Comparison of ENCODE assay signal across 30 mouse cellular contexts in genomic region chr1:167497560-167497959, GRCm38 (mm10). TPM values are rescaled to one million over a fixed set of nuclear protein-coding genes. Genes with fewer than 3 reads are reported as not detected.
DNase-seq lines count a peak whose midpoint lies in the region; ATAC-seq and TF ChIP-seq lines count a peak whose summit lies in the region.
"Had no signal": no experiment of that assay in that cellular context is flagged by ENCODE, and none has a peak within 500 bp of the region (broad histone marks: within the 10 kb centered on the region; RNA-seq: fewer than 3 reads in every experiment).

No protein-coding gene starts in this region.

- no peak for ATAC-seq in hindbrain, postnatal 0 days
- no peak for ATAC-seq in midbrain, embryonic 14.5 days (ENCODE audit: low FRiP score, low TSS enrichment)
- no peak for ATAC-seq in midbrain, embryonic 11.5 days (ENCODE audit: low FRiP score)
- ATAC-seq: inflammation-experienced regulatory T-cells, adult 6 months had no signal

- 45% methylated on average over 3 of the region's 3 CpGs for WGBS in hindbrain, embryonic 10.5 days
- 49% methylated on average over 3 of the region's 3 CpGs for WGBS in hindbrain, postnatal 0 days
- WGBS in midbrain, embryonic 14.5 days, result 47% methylated on average over 3 of the region's 3 CpGs
- 49% methylated on average over 3 of the region's 3 CpGs for WGBS in midbrain, embryonic 11.5 days
- 63% methylated on average over 3 of the region's 3 CpGs for WGBS in kidney, adult 2 months

- intact Hi-C loops in left cerebral cortex, postnatal 36 days (cut with DNase I), result no loop called here

- H3K4me3 ChIP-seq in hindbrain, embryonic 10.5 days, result no peak overlapping the region
- no peak overlapping the region for H3K4me3 ChIP-seq in hindbrain, postnatal 0 days (ENCODE audit: low read length)
- no peak overlapping the region for H3K4me3 ChIP-seq in midbrain, embryonic 14.5 days (replicated peaks; ENCODE audit: low read depth, low read length)
- no peak overlapping the region for H3K4me3 ChIP-seq in midbrain, embryonic 11.5 days (ENCODE audit: low read depth, low read length)
- peak overlapping the region in 1 of 2 experiments; percentile 4; a peak in 1 of 4 replicates for H3K4me3 ChIP-seq in ES-E14 (ENCODE audit: insufficient read depth in 1 of 2, low read depth in 1 of 2, low read length in 2 of 2, poor library complexity in 1 of 2, severe bottlenecking in 1 of 2)
- no peak overlapping the region for H3K4me3 ChIP-seq in kidney, adult 2 months (ENCODE audit: insufficient read depth, low read depth, low read length)
- H3K4me3 ChIP-seq: embryonic facial prominence, embryonic 10.5 days; limb, embryonic 15.5 days; liver, embryonic 15.5 days; lung, embryonic 15.5 days; neural tube, embryonic 12.5 days had no signal

- in situ Hi-C loops in ES-E14 (cut with MboI; ENCODE audit: low sequenced_read_pairs in 2 of 2, unreplicated experiment in 2 of 2), result no loop called here

- H3K4me1 ChIP-seq in hindbrain, embryonic 10.5 days (replicated peaks), result peaks cover 22% of the 10 kb centered on the region; the same call in 1 of the 2 replicates
- H3K4me1 ChIP-seq in hindbrain, postnatal 0 days (ENCODE audit: insufficient read depth, low read length), result peaks cover 3% of the 10 kb centered on the region; the same call in 1 of the 2 replicates
- peaks cover 7% of the 10 kb centered on the region; the same call in 1 of the 2 replicates for H3K4me1 ChIP-seq in midbrain, embryonic 14.5 days (ENCODE audit: control insufficient read depth, insufficient read depth, low read length)
- no peaks in the 10 kb centered on the region for H3K4me1 ChIP-seq in midbrain, embryonic 11.5 days (ENCODE audit: control insufficient read depth, insufficient read depth, low read length)
- peaks cover 0 to 15% of the 10 kb centered on the region in 2 experiments; a peak in 3 of 4 replicates for H3K4me1 ChIP-seq in ES-E14 (ENCODE audit: control insufficient read depth in 2 of 2, insufficient read depth in 2 of 2, low read length in 2 of 2, poor library complexity in 1 of 2)
- H3K4me1 ChIP-seq in kidney, adult 2 months (ENCODE audit: control insufficient read depth, insufficient read depth, low read length), result no peaks in the 10 kb centered on the region
- H3K4me1 ChIP-seq: liver, embryonic 15.5 days; lung, embryonic 15.5 days had no signal

- no peak for TF ChIP-seq CTCF in hindbrain, postnatal 0 days (IDR thresholded peaks at IDR 0.05; ENCODE audit: low read depth)
- no peak for TF ChIP-seq CTCF in kidney, adult 2 months (conservative IDR thresholded peaks at IDR 0.05; ENCODE audit: insufficient read depth, insufficient read length, low read depth, low read length)

- H3K27me3 ChIP-seq in hindbrain, embryonic 10.5 days (ENCODE audit: insufficient read depth, poor library complexity, severe bottlenecking), result no peaks in the 10 kb centered on the region
- H3K27me3 ChIP-seq in hindbrain, postnatal 0 days (ENCODE audit: insufficient read depth, low read length), result no peaks in the 10 kb centered on the region
- no peaks in the 10 kb centered on the region for H3K27me3 ChIP-seq in midbrain, embryonic 14.5 days (ENCODE audit: control insufficient read depth, insufficient read depth, low read length)
- H3K27me3 ChIP-seq in midbrain, embryonic 11.5 days (ENCODE audit: control insufficient read depth, insufficient read depth, low read length), result no peaks in the 10 kb centered on the region
- H3K27me3 ChIP-seq in kidney, adult 2 months (replicated peaks; ENCODE audit: control insufficient read depth, insufficient read depth, low read length), result no peaks in the 10 kb centered on the region
- H3K27me3 ChIP-seq: liver, embryonic 15.5 days; lung, embryonic 15.5 days; neural tube, embryonic 12.5 days had no signal

- H3K27ac ChIP-seq in hindbrain, embryonic 10.5 days, result peak overlapping the region; percentile 46; the same call in 1 of the 2 replicates
- no peak overlapping the region for H3K27ac ChIP-seq in hindbrain, postnatal 0 days
- H3K27ac ChIP-seq in midbrain, embryonic 14.5 days (replicated peaks; ENCODE audit: low read depth, low read length), result no peak overlapping the region
- no peak overlapping the region for H3K27ac ChIP-seq in midbrain, embryonic 11.5 days (ENCODE audit: low read depth, low read length)
- peak overlapping the region; percentile 14; the same call in 1 of the 2 replicates for H3K27ac ChIP-seq in ES-E14 (ENCODE audit: insufficient read depth, low read depth, low read length, poor library complexity, severe bottlenecking)
- H3K27ac ChIP-seq in kidney, adult 2 months (ENCODE audit: insufficient read depth, low read depth, low read length), result no peak overlapping the region
- H3K27ac ChIP-seq: kidney, postnatal 0 days; limb, embryonic 15.5 days; liver, embryonic 15.5 days; lung, embryonic 15.5 days; macrophage; neural tube, embryonic 12.5 days had no signal

- DNase-seq in hindbrain, embryonic 10.5 days (ENCODE audit: low spot score), result no peak
- no peak for DNase-seq in hindbrain, postnatal 0 days (ENCODE audit: low spot score)
- peak; percentile 17 for DNase-seq in midbrain, embryonic 14.5 days
- DNase-seq in midbrain, embryonic 11.5 days (ENCODE audit: low spot score, missing footprints), result no peak
- peak; percentile 19 for DNase-seq in ES-E14 (ENCODE audit: low read depth, low spot score)
- no peak for DNase-seq in kidney, adult 2 months
- no peak for DNase-seq in left cerebral cortex, postnatal 36 days (ENCODE audit: low spot score in 2 of 2)
- DNase-seq: adrenal gland, adult 2 months; cerebellum, adult 11-12 months; cerebellum, postnatal 10 days; gastrocnemius, postnatal 25 days; kidney, adult 18-20 months; layer of hippocampus, adult 9-11 months; right cerebral cortex, adult 18-20 months; right cerebral cortex, postnatal 4 days; thymus, postnatal 25 days had no signal

- H3K9me3 ChIP-seq in hindbrain, embryonic 10.5 days, result no peaks in the 10 kb centered on the region
- no peaks in the 10 kb centered on the region for H3K9me3 ChIP-seq in hindbrain, postnatal 0 days (ENCODE audit: low read length)
- no peaks in the 10 kb centered on the region for H3K9me3 ChIP-seq in midbrain, embryonic 14.5 days (ENCODE audit: control insufficient read depth, low read length)
- no peaks in the 10 kb centered on the region for H3K9me3 ChIP-seq in midbrain, embryonic 11.5 days (ENCODE audit: control insufficient read depth, low read length)
- no peaks in the 10 kb centered on the region for H3K9me3 ChIP-seq in ES-E14 (ENCODE audit: control insufficient read depth, insufficient read depth, low read depth, low read length)
- H3K9me3 ChIP-seq: embryonic facial prominence, embryonic 10.5 days; limb, embryonic 15.5 days; liver, embryonic 15.5 days; lung, embryonic 15.5 days; neural tube, embryonic 12.5 days had no signal

- no peak for TF ChIP-seq POLR2A in kidney, adult 2 months (IDR thresholded peaks at IDR 0.05; ENCODE audit: low read depth, low read length)

- H3K36me3 ChIP-seq in hindbrain, embryonic 10.5 days, result no peaks in the 10 kb centered on the region
- no peaks in the 10 kb centered on the region for H3K36me3 ChIP-seq in hindbrain, postnatal 0 days (ENCODE audit: insufficient read depth, low read length)
- H3K36me3 ChIP-seq in midbrain, embryonic 14.5 days (ENCODE audit: control insufficient read depth, insufficient read depth, low read length), result no peaks in the 10 kb centered on the region
- no peaks in the 10 kb centered on the region for H3K36me3 ChIP-seq in midbrain, embryonic 11.5 days (ENCODE audit: control insufficient read depth, insufficient read depth, low read length)
- no peaks in the 10 kb centered on the region for H3K36me3 ChIP-seq in ES-E14 (ENCODE audit: control insufficient read depth, insufficient read depth, low read length, poor library complexity, severe bottlenecking)
- no peaks in the 10 kb centered on the region for H3K36me3 ChIP-seq in kidney, adult 2 months (ENCODE audit: control insufficient read depth, insufficient read depth, low read length)
- H3K36me3 ChIP-seq: embryonic facial prominence, embryonic 10.5 days; limb, embryonic 15.5 days; liver, embryonic 15.5 days; lung, embryonic 15.5 days; neural tube, embryonic 12.5 days had no signal

- no peak overlapping the region for H3K4me2 ChIP-seq in hindbrain, postnatal 0 days (ENCODE audit: low read depth, low read length)
- no peak overlapping the region for H3K4me2 ChIP-seq in midbrain, embryonic 14.5 days (ENCODE audit: low read length)
- no peak overlapping the region for H3K4me2 ChIP-seq in midbrain, embryonic 11.5 days
- H3K4me2 ChIP-seq: limb, embryonic 15.5 days; liver, embryonic 15.5 days; lung, embryonic 15.5 days; neural tube, embryonic 12.5 days had no signal

- no peak overlapping the region for H3K9ac ChIP-seq in hindbrain, postnatal 0 days (replicated peaks; ENCODE audit: low read length)
- no peak overlapping the region for H3K9ac ChIP-seq in midbrain, embryonic 14.5 days (replicated peaks; ENCODE audit: low read length)
- H3K9ac ChIP-seq in midbrain, embryonic 11.5 days (ENCODE audit: low read length), result no peak overlapping the region
- no peak overlapping the region for H3K9ac ChIP-seq in ES-E14 (ENCODE audit: insufficient read depth, low read depth, low read length, poor library complexity, severe bottlenecking)
- H3K9ac ChIP-seq: limb, embryonic 15.5 days; liver, embryonic 15.5 days; lung, embryonic 15.5 days; neural tube, embryonic 12.5 days had no signal

TF ChIP-seq in ES-E14, 5 proteins besides CTCF, POLR2A, EP300 and RAD21:
- TF ChIP-seq CHD2 (IDR thresholded peaks at IDR 0.05; ENCODE audit: low read depth, low read length), result no peak
- no peak; the same call in 1 of the 2 replicates for TF ChIP-seq ZNF384 (IDR thresholded peaks at IDR 0.05; ENCODE audit: low read depth, low read length)
- TF ChIP-seq HCFC1 (IDR thresholded peaks at IDR 0.05; ENCODE audit: borderline replicate concordance, insufficient read depth, low read length), result no peak
- no peak for TF ChIP-seq MAFK (IDR thresholded peaks at IDR 0.05; ENCODE audit: insufficient read depth, low read depth, low read length)
- TF ChIP-seq ZC3H11A (IDR thresholded peaks at IDR 0.05; ENCODE audit: borderline replicate concordance, low read depth, low read length), result no peak

RNA-seq across cellular contexts. Expression of gene Lrrc52, which starts 31.0 kb away (rescaled TPM):
- not detected in 2 replicates for polyA plus RNA-seq in hindbrain, embryonic 10.5 days (2016; fragmentation: Nextera tagmentation; extraction: Ambion mirVana)
- total RNA-seq in hindbrain, postnatal 0 days (2014; rRNA removed), result 0.37 TPM in 1 of 2 replicates, not detected in the other
- polyA plus RNA-seq in hindbrain, postnatal 0 days (2015; fragmentation: Nextera tagmentation; extraction: Ambion mirVana), result not detected in 2 replicates
- not detected in 2 replicates for polyA plus RNA-seq in midbrain, embryonic 14.5 days (2014; fragmentation: Nextera tagmentation; extraction: Ambion mirVana)
- not detected in 2 replicates for polyA plus RNA-seq in midbrain, embryonic 11.5 days (2014; fragmentation: Nextera tagmentation; extraction: Ambion mirVana)
- not detected in 2 replicates for total RNA-seq in ES-E14 (2012; rRNA removed)
- 3.0 and 3.6 TPM in 2 replicates for polyA plus RNA-seq in kidney, adult 2 months (2012; rRNA removed)
- not detected for total RNA-seq in left cerebral cortex, postnatal 36 days (2021)
- total RNA-seq: left cerebral cortex, adult 18-20 months; left cerebral cortex, postnatal 25 days had no signal
- polyA plus RNA-seq: adrenal gland, adult 2 months; C2C12; cortical plate, adult 2 months; embryonic facial prominence, embryonic 10.5 days; inflammation-experienced regulatory T-cells, adult 6 months; kidney, postnatal 0 days; large intestine, adult 2 months; liver, embryonic 15.5 days; macrophage; neural tube, embryonic 12.5 days; stomach, embryonic 14.5 days had no signal

Comparison
In these comparisons a context has a peak if more than half of its experiments do, and no peak if none do; other contexts are left out.
1. DNase-seq: peak in midbrain, embryonic 14.5 days (single experiment) and ES-E14 (single experiment); none in hindbrain, embryonic 10.5 days (single experiment), hindbrain, postnatal 0 days (single experiment), midbrain, embryonic 11.5 days (single experiment), kidney, adult 2 months (single experiment) and left cerebral cortex, postnatal 36 days (0 of 2).
2. H3K27ac ChIP-seq: peak in hindbrain, embryonic 10.5 days (single experiment) and ES-E14 (single experiment); none in hindbrain, postnatal 0 days (single experiment), midbrain, embryonic 14.5 days (single experiment), midbrain, embryonic 11.5 days (single experiment) and kidney, adult 2 months (single experiment).